Mouse (Mus musculus): Measurements from ENCODE around the gene Pdpk1.

Pdpk1 gene

GRCm38 (mm10) chr17:24030551-24030950 lies 120.2 kb downstream of the Pdpk1 start:
- no peak for DNase-seq

GRCm38 (mm10) chr17:24029477-24029876 lies 121.2 kb downstream of the Pdpk1 start:
- DNase-seq: no peak

Measured in lung, postnatal 10 days (tissue).